Mouse (Mus musculus): ENCODE measurements around the gene Arhgap24. TPM values are rescaled to one million over a fixed set of nuclear protein-coding genes. Genes with fewer than 3 reads are reported as not detected.

Gene Arhgap24
- polyA plus RNA-seq, 1 experiment from 2014 or later = 3.6 TPM

GRCm38 (mm10) chr5:102577729-102578128 is 96.5 kb downstream of the Arhgap24 start:
- Histone ChIP-seq H3K27ac (ENCODE audit: low read length) (no peak overlapping the region), H3K27me3 (ENCODE audit: control insufficient read depth, insufficient read depth, low read depth, low read length) (no peaks in the 10 kb centered on the region), H3K4me3 (ENCODE audit: low read depth, low read length) (no peak overlapping the region), H3K9ac (ENCODE audit: low read depth, low read length) (no peak overlapping the region), H3K4me2 (ENCODE audit: low read depth, low read length) (no peak overlapping the region), H3K9me3 (replicated peaks; ENCODE audit: control insufficient read depth, low read length) (no peaks in the 10 kb centered on the region), H3K4me1 (ENCODE audit: control insufficient read depth, low read depth, low read length) (no peaks in the 10 kb centered on the region), H3K36me3 (ENCODE audit: control insufficient read depth, insufficient read depth) (no peaks in the 10 kb centered on the region)
- no peak for ATAC-seq (ENCODE audit: low read depth)
- WGBS (ENCODE audit: insufficient replicate concordance) = 56% methylated on average over 3 of the region's 3 CpGs

- Histone ChIP-seq H3K9me3 (replicated peaks; ENCODE audit: control insufficient read depth, low read length) (no peaks in the 10 kb centered on the region), H3K4me2 (ENCODE audit: low read depth, low read length) (no peak overlapping the region), H3K4me3 (ENCODE audit: low read depth, low read length) (no peak overlapping the region), H3K9ac (ENCODE audit: low read depth, low read length) (no peak overlapping the region), H3K27me3 (ENCODE audit: control insufficient read depth, insufficient read depth, low read depth, low read length) (no peaks in the 10 kb centered on the region), H3K36me3 (ENCODE audit: control insufficient read depth, insufficient read depth) (no peaks in the 10 kb centered on the region), H3K4me1 (ENCODE audit: control insufficient read depth, low read depth, low read length) (no peaks in the 10 kb centered on the region), H3K27ac (ENCODE audit: low read length) (no peak overlapping the region)
- ATAC-seq (ENCODE audit: low read depth) = no peak
- 55% methylated on average over 8 of the region's 8 CpGs for WGBS (ENCODE audit: insufficient replicate concordance)
Measured at GRCm38 (mm10) chr5:102578431-102578830, 97.2 kb downstream of the Arhgap24 start.

- Histone ChIP-seq H3K9ac (ENCODE audit: low read depth, low read length) (no peak overlapping the region), H3K4me1 (ENCODE audit: control insufficient read depth, low read depth, low read length) (no peaks in the 10 kb centered on the region), H3K27ac (ENCODE audit: low read length) (no peak overlapping the region), H3K4me2 (ENCODE audit: low read depth, low read length) (no peak overlapping the region), H3K9me3 (replicated peaks; ENCODE audit: control insufficient read depth, low read length) (no peaks in the 10 kb centered on the region), H3K27me3 (ENCODE audit: control insufficient read depth, insufficient read depth, low read depth, low read length) (no peaks in the 10 kb centered on the region), H3K36me3 (ENCODE audit: control insufficient read depth, insufficient read depth) (no peaks in the 10 kb centered on the region), H3K4me3 (ENCODE audit: low read depth, low read length) (no peak overlapping the region)
- ATAC-seq (ENCODE audit: low read depth) = no peak
- 55% methylated on average over 6 of the region's 6 CpGs for WGBS (ENCODE audit: insufficient replicate concordance)
Measured at GRCm38 (mm10) chr5:102582864-102583410, 101.7 kb downstream of the Arhgap24 start.

GRCm38 (mm10) chr5:102591422-102591821 is 110.2 kb downstream of the Arhgap24 start:
- no peaks in the 10 kb centered on the region for H3K4me1 ChIP-seq (ENCODE audit: control insufficient read depth, low read depth, low read length)
- no peak for ATAC-seq (ENCODE audit: low read depth)
- no peaks in the 10 kb centered on the region for H3K9me3 ChIP-seq (replicated peaks; ENCODE audit: control insufficient read depth, low read length)
- no peaks in the 10 kb centered on the region for H3K27me3 ChIP-seq (ENCODE audit: control insufficient read depth, insufficient read depth, low read depth, low read length)
- H3K4me3 ChIP-seq (ENCODE audit: low read depth, low read length) = no peak overlapping the region
- H3K4me2 ChIP-seq (ENCODE audit: low read depth, low read length) = no peak overlapping the region
- H3K36me3 ChIP-seq (ENCODE audit: control insufficient read depth, insufficient read depth) = no peaks in the 10 kb centered on the region
- no peak overlapping the region for H3K27ac ChIP-seq (ENCODE audit: low read length)
- WGBS (ENCODE audit: insufficient replicate concordance) = 64% methylated on average over 1 of the region's 1 CpGs
- no peak overlapping the region for H3K9ac ChIP-seq (ENCODE audit: low read depth, low read length)

- Histone ChIP-seq H3K9ac (ENCODE audit: low read depth, low read length) (no peak overlapping the region), H3K9me3 (replicated peaks; ENCODE audit: control insufficient read depth, low read length) (no peaks in the 10 kb centered on the region), H3K27me3 (ENCODE audit: control insufficient read depth, insufficient read depth, low read depth, low read length) (no peaks in the 10 kb centered on the region), H3K4me1 (ENCODE audit: control insufficient read depth, low read depth, low read length) (no peaks in the 10 kb centered on the region), H3K27ac (ENCODE audit: low read length) (no peak overlapping the region), H3K36me3 (ENCODE audit: control insufficient read depth, insufficient read depth) (no peaks in the 10 kb centered on the region), H3K4me2 (ENCODE audit: low read depth, low read length) (no peak overlapping the region), H3K4me3 (ENCODE audit: low read depth, low read length) (no peak overlapping the region)
- 54% methylated on average over 2 of the region's 2 CpGs for WGBS (ENCODE audit: insufficient replicate concordance)
- no peak for ATAC-seq (ENCODE audit: low read depth)
Measured at GRCm38 (mm10) chr5:102593058-102593457, 111.9 kb downstream of the Arhgap24 start.

- ATAC-seq (ENCODE audit: low read depth) = peak; percentile 68; the same call in 1 of the 2 replicates
- Histone ChIP-seq H3K4me3 (ENCODE audit: low read depth, low read length) (no peak overlapping the region), H3K4me2 (ENCODE audit: low read depth, low read length) (no peak overlapping the region)
Measured at GRCm38 (mm10) chr5:102599102-102599501, 117.9 kb downstream of the Arhgap24 start.

GRCm38 (mm10) chr5:102613571-102613970 is 132.4 kb downstream of the Arhgap24 start:
- Histone ChIP-seq H3K4me2 (ENCODE audit: low read depth, low read length) (no peak overlapping the region), H3K9me3 (replicated peaks; ENCODE audit: control insufficient read depth, low read length) (no peaks in the 10 kb centered on the region), H3K27me3 (ENCODE audit: control insufficient read depth, insufficient read depth, low read depth, low read length) (no peaks in the 10 kb centered on the region), H3K9ac (ENCODE audit: low read depth, low read length) (no peak overlapping the region), H3K4me1 (ENCODE audit: control insufficient read depth, low read depth, low read length) (no peaks in the 10 kb centered on the region), H3K36me3 (ENCODE audit: control insufficient read depth, insufficient read depth) (no peaks in the 10 kb centered on the region), H3K27ac (ENCODE audit: low read length) (no peak overlapping the region), H3K4me3 (ENCODE audit: low read depth, low read length) (no peak overlapping the region)
- WGBS (ENCODE audit: insufficient replicate concordance) = 61% methylated on average over 3 of the region's 3 CpGs
- no peak for ATAC-seq (ENCODE audit: low read depth)

More at GRCm38 (mm10) chr5:102599102-102599501, 117.9 kb downstream of the Arhgap24 start:
- Histone ChIP-seq H3K9ac (ENCODE audit: low read depth, low read length) (no peak overlapping the region), H3K9me3 (replicated peaks; ENCODE audit: control insufficient read depth, low read length) (no peaks in the 10 kb centered on the region), H3K27ac (ENCODE audit: low read length) (no peak overlapping the region), H3K27me3 (ENCODE audit: control insufficient read depth, insufficient read depth, low read depth, low read length) (no peaks in the 10 kb centered on the region), H3K36me3 (ENCODE audit: control insufficient read depth, insufficient read depth) (no peaks in the 10 kb centered on the region), H3K4me1 (ENCODE audit: control insufficient read depth, low read depth, low read length) (no peaks in the 10 kb centered on the region)
- 50% methylated on average over 1 of the region's 1 CpGs for WGBS (ENCODE audit: insufficient replicate concordance)

GRCm38 (mm10) chr5:102614081-102614480 is 132.9 kb downstream of the Arhgap24 start:
- Histone ChIP-seq H3K9ac (ENCODE audit: low read depth, low read length) (no peak overlapping the region), H3K36me3 (ENCODE audit: control insufficient read depth, insufficient read depth) (no peaks in the 10 kb centered on the region), H3K4me3 (ENCODE audit: low read depth, low read length) (no peak overlapping the region), H3K27me3 (ENCODE audit: control insufficient read depth, insufficient read depth, low read depth, low read length) (no peaks in the 10 kb centered on the region), H3K27ac (ENCODE audit: low read length) (no peak overlapping the region), H3K4me1 (ENCODE audit: control insufficient read depth, low read depth, low read length) (no peaks in the 10 kb centered on the region), H3K9me3 (replicated peaks; ENCODE audit: control insufficient read depth, low read length) (no peaks in the 10 kb centered on the region), H3K4me2 (ENCODE audit: low read depth, low read length) (no peak overlapping the region)
- no peak for ATAC-seq (ENCODE audit: low read depth)
- 60% methylated on average over 2 of the region's 2 CpGs for WGBS (ENCODE audit: insufficient replicate concordance)

GRCm38 (mm10) chr5:102615249-102615648 is 134.1 kb downstream of the Arhgap24 start:
- 77% methylated on average over 6 of the region's 6 CpGs for WGBS (ENCODE audit: insufficient replicate concordance)
- Histone ChIP-seq H3K27me3 (ENCODE audit: control insufficient read depth, insufficient read depth, low read depth, low read length) (no peaks in the 10 kb centered on the region), H3K9ac (ENCODE audit: low read depth, low read length) (no peak overlapping the region), H3K4me1 (ENCODE audit: control insufficient read depth, low read depth, low read length) (no peaks in the 10 kb centered on the region), H3K27ac (ENCODE audit: low read length) (no peak overlapping the region), H3K36me3 (ENCODE audit: control insufficient read depth, insufficient read depth) (no peaks in the 10 kb centered on the region), H3K9me3 (replicated peaks; ENCODE audit: control insufficient read depth, low read length) (no peaks in the 10 kb centered on the region), H3K4me2 (ENCODE audit: low read depth, low read length) (no peak overlapping the region), H3K4me3 (ENCODE audit: low read depth, low read length) (no peak overlapping the region)
- ATAC-seq (ENCODE audit: low read depth) = no peak
